Mouse (Mus musculus) C2C12 (cell line): ENCODE data around the gene Hsbp1.
"Not testable (repeated sequence)": the region's sequence is repeated elsewhere in the genome, so short reads cannot be mapped to it uniquely, and the experiment has no call there.

Source experiments
- CTCF ChIP-seq: IDR thresholded peaks from one replicate; pipeline ENCODE4 v1.5.1; 2011; ENCODE audit not compliant: control insufficient read depth, insufficient read depth, insufficient read length
- MAX ChIP-seq: IDR thresholded peaks from one replicate; pipeline ENCODE4 v1.6.1; 2011; ENCODE audit warnings: mild to moderate bottlenecking, control low read depth
- MYOG ChIP-seq: IDR thresholded peaks from one replicate; pipeline ENCODE4 v1.6.1; 2011; ENCODE audit not compliant: control insufficient read depth, insufficient read length; ENCODE audit errors: extremely low read depth
- USF1 ChIP-seq: IDR thresholded peaks from one replicate; pipeline ENCODE4 v1.6.1; 2011; ENCODE audit warnings: low read depth, mild to moderate bottlenecking, control low read depth, moderate library complexity

DNA sequence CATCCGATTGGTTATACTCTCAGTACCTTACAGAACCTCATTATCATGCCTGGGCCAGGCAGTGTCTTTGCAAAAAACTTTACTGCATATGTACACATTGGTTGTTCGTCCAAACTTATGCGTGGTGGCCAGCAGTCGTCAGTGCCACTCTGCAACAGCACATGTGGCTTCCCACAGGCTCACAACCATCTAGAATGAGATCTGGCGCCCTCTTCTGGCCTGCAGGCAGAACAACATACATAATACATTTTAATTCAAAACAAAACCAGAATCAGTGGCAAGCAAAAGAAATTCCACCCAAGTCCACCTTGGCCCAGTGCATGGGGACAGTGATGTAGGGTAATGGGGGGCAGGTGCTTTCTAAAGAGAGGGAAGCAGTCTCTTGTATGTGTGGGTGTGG lies 12.3 kb downstream of the Hsbp1 start:
- TF ChIP-seq MAX, CTCF, USF1, MYOG: not testable (repeated sequence)
